Mouse (Mus musculus) telencephalon, adult 2 months (tissue): ENCODE results near the gene Gm9747.

Source experiments
- DNase-seq: peaks from one replicate; pipeline ENCODE4 v3.0.0-alpha.2; 2011; ENCODE audit warnings: low read depth, low spot score

Gene Gm9747

DNA sequence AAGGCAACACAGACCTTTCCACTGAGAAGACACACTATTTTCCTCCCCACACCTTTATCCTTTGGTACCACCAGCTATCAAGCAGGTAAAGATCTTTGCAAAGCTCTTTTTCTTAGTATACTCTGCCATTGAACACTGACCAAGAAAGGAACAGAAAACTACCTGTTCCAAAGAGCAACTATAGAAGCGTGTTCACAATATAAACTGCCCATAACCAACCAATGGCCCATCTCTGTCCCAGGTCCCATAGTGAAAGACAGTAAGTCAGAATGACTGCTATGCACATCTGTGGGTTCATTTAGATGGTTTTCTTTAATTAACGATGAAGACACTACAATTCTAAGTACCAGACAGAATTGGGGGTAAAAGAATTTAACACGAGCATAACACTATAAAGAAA lies at the start of gene Gm9747:
Gene Gm9747 (plus strand): TSS at position 301 of the 400 bp plus-strand sequence.
- DNase-seq: no peak

DNA sequence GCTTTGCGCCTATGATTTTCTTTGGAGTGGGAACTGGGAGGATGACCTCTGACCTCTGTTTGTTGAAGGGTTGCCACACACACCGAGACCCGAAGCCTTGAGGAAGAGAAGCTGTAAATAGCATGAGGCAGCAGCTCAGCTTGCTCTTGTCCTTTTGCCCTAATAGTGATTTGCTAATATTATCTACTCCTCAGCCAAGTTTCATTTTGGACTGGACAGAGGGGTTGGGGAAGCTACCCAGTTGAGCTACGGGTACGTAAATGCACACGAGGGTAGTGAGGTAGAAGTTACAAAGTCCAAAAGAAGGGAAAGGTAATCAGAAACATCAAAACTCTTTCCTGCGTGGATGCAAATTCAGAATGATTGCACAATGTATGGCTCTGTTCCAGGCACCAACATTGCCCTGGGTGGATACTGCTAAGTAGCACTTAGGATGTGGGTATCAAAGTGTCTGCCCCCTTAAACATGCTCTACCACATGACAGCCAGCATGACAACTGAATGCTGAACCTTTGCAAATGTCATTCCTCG lies 48.9 kb upstream of the Gm9747 start:
- no peak for DNase-seq

GRCm38 (mm10) chr1:82188549-82189231 lies 44.2 kb upstream of the Gm9747 start:
- DNase-seq: no peak

- peak; percentile 77 for DNase-seq
Measured at GRCm38 (mm10) chr1:82189516-82189915, 43.4 kb upstream of the Gm9747 start.

- no peak for DNase-seq
Measured at GRCm38 (mm10) chr1:82191579-82191978, 41.3 kb upstream of the Gm9747 start.

DNA sequence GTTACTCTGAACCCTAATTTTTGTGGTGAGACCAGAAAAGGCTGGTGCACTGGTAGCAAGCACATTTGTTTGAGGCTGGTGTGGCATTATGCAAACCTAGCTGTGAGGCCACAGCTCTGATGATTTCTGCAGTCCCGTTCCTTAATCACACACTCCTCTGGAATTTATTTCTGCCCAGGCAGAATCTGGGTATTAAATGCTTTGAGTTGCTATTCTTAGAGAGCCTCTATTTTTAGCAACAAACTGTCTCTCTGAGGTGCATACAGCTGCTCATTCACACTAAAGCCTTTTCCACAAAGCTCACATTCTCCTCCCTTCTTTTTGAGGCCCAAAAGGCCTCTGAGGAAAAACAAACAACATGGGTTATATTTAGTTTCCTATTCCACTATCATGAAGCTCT lies 33.0 kb upstream of the Gm9747 start:
- DNase-seq: peak; percentile 42

GRCm38 (mm10) chr1:82200636-82201035 lies 32.3 kb upstream of the Gm9747 start:
- DNase-seq: no peak

DNA sequence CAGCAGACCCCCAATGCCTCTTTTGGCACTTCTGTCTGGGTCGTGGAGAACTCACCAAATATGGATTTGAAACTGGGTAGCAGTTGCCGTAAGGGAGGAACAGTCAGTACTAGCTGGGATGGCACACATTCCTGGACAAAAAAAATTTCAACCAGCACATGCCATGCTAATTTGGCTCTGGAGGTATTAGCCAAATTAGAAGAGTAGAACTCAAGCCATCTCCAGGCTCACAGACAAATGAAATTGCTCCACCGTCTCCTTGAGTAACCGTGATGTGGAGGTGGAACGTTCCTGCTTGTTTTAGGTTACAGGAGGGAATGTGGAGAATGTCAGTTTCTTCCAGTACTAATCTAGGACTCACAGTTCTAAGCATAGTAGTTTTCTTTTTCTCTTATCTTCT lies 25.4 kb upstream of the Gm9747 start:
- no peak for DNase-seq

DNA sequence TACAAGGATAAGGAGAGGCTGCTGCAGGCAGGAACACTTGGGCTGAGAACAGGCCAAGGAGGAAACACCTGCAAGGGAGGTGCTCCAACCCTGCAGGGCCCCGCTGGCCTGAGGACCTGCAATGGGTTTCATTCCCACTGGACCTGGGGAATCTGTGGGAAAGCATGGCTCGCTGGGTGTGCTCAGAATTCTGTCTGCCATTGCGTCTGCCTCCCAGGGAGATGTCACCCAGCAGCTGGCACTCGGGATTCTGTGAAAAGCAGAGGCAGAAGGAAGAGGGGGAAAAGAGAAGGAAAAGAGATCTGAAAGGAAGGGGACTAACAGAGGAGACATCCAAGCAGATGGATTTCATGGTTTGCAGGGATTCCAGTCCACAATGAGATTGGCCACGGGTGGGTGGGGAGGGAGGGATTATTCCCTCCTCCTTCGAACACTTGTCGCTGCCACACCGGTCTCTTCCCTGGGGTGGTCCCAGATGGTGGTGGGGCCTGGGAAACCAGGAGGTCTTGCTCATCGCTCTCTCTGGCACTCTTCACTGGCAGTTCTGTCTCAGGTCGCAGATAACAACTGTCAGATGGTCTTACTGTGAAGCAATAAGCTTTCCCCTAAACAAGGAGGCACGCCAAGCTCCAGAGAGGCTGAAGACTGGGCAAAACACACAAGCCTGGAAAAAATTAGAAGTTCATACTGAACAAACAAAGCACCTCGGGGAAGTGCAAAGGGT lies 12.1 kb upstream of the Gm9747 start:
- no peak for DNase-seq

DNA sequence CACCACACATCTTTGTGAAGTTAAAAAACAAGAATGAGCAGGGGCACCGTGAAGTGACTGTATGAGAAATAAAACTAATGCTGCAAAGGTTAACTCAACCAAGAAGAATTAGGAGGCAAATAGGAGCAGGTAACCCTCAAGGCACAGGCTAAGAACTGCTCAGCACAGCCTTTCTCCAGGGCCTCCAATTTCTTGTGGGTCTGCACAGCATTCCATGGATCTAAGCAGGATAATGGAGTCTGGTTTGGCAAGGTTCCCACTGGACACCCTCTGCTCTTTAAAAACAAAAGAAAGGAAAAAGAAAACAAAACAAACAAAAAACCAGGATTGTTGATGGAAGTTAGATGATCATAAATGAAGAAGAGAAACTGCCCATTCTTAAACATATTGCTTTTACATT lies 11.4 kb upstream of the Gm9747 start:
- no peak for DNase-seq

DNA sequence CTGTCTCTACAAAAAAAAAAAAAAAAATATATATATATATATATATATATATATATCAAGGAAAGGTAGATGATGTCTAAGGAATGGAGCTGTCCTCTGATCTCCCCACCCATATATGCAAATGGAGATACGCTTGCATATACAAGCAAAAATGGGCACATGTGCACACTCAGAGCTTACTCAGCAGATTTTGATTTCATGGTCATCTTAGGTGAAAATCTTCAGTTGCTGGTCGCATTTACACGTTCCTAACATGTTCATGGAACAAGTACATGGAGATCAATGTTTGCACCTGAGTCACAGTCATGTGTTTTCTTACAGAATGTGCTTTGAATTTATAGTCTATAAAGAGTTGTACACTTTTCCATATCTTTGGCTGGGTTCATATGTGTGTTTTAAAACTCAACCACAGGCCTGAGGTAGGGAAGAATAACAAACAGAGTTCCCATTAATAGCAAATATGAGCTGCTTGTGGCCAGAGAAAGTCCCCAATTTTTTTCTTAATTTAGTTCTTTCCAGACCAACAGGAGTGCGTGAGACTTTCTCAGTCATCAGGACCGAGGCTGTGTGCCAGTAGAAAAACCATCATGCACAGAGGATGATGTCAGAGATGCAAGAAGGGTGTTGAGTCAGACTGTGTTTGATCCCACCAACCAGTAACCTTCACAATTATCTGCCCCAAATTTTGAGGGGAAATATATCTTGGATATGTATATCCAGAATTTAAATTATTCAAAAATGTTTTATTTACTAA lies 9.7 kb upstream of the Gm9747 start:
- DNase-seq: no peak

DNA sequence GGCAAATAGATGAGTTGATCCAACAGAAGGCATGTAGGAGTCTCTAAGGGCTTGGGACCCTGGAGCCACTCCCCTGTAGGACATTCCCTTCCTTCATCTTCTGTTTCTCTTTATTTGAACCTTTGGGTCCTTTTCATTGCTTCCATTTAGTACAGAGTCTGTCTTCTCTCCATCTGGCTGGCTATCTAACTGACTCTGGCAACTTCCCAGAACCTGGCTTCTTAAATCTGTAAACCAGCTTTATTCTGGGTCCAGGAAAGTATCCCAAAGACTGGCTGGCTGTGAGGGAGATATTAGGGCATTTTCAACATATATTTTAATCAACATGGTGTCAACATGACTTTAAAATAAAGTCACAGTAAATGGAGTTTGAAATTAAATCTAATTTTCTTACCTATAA lies 4.1 kb upstream of the Gm9747 start:
- no peak for DNase-seq

- no peak for DNase-seq
Measured at GRCm38 (mm10) chr1:82234616-82235015, 1.7 kb downstream of the Gm9747 start.

DNA sequence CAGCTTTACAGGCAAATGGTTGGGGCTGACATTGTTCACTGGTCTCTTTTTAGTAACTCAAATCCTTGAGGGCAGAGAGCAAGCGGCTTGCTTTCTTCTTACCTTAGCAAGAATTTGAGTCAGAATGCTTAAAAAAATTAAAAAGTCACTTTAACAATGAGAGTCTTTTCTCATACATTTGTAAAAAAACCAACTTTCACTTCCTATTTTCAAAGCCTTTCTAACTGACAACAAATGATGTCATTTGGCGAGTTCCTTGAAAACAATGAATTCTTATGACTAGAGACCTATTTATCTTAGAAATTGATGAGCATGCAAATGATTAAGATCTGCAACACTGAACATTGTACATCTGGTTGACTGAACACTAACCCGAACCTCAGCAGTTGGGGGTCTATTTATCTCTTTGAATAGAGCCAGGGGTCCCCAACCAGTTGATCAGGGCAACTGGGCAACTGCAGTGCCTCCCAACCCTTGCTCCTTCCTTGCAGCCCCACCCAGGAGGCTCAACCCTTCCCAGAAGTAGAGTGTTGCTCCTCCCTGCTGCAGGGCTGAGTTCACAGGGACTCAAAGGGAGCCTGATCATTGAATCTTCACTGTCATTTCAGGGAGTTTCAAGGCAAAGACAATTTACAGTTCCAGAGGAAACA lies 2.7 kb downstream of the Gm9747 start:
- no peak for DNase-seq

- DNase-seq: no peak
Measured at GRCm38 (mm10) chr1:82238245-82238644, 5.3 kb downstream of the Gm9747 start.

GRCm38 (mm10) chr1:82239409-82240201 lies 6.7 kb downstream of the Gm9747 start:
- DNase-seq: no peak

- DNase-seq: no peak
Measured at GRCm38 (mm10) chr1:82243260-82243825, 10.4 kb downstream of the Gm9747 start.

DNA sequence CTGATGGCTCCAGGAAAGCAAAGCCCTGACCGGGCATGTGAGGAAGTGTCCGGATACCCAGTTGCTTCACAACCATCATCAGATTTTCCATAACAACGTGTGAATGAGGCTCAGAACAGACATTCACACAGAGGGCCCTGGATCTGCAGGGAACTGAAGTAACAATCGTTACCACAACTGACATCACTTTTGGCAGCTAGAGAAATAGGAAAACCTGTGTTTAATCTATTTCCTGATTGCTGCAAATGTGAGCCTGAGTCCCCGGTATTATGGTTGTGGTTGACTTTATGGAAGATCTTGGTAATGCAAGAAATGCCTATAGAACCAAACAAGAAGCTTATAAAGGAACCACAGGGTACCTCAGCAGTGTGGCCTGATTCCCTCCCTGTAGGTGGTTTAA lies 12.1 kb downstream of the Gm9747 start:
- DNase-seq: no peak

- no peak for DNase-seq
Measured at GRCm38 (mm10) chr1:82247221-82247951, 14.5 kb downstream of the Gm9747 start.
